Mouse (Mus musculus): ENCODE results near the gene Nfasc. TPM values are rescaled to one million over a fixed set of nuclear protein-coding genes. Genes with fewer than 3 reads are reported as not detected.

Nfasc gene
- polyA plus RNA-seq, 1 experiment from 2014 or later: 26.9 TPM

- no peak overlapping the region for H3K9ac ChIP-seq (ENCODE audit: low read length)
- no peak overlapping the region for H3K27ac ChIP-seq (ENCODE audit: low read depth, low read length)
- no peaks in the 10 kb centered on the region for H3K27me3 ChIP-seq (replicated peaks; ENCODE audit: control insufficient read depth, insufficient read depth, low read length)
- no peak overlapping the region for H3K4me3 ChIP-seq (ENCODE audit: low read depth, low read length)
- no peak overlapping the region for H3K4me2 ChIP-seq (ENCODE audit: low read length)
- H3K36me3 ChIP-seq (ENCODE audit: control insufficient read depth, insufficient read depth, low read length): peaks cover 64% of the 10 kb centered on the region
- WGBS: 64% methylated on average over 7 of the region's 7 CpGs
- ATAC-seq (no peak), DNase-seq (ENCODE audit: low spot score) (no peak)
- H3K9me3 ChIP-seq (replicated peaks; ENCODE audit: control insufficient read depth, low read length): no peaks in the 10 kb centered on the region
- H3K4me1 ChIP-seq (ENCODE audit: control insufficient read depth, insufficient read depth, low read length): no peaks in the 10 kb centered on the region; the same call in 1 of the 2 replicates
Measured at GRCm38 (mm10) chr1:132626125-132626756, 115.4 kb downstream of the Nfasc start.

GRCm38 (mm10) chr1:132625034-132625433 is 116.6 kb downstream of the Nfasc start:
- no peak for ATAC-seq

GRCm38 (mm10) chr1:132624466-132624865 is 117.1 kb downstream of the Nfasc start:
- Histone ChIP-seq H3K9ac (ENCODE audit: low read length) (no peak overlapping the region), H3K27ac (ENCODE audit: low read depth, low read length) (no peak overlapping the region), H3K36me3 (ENCODE audit: control insufficient read depth, insufficient read depth, low read length) (peaks cover 59% of the 10 kb centered on the region), H3K27me3 (replicated peaks; ENCODE audit: control insufficient read depth, insufficient read depth, low read length) (no peaks in the 10 kb centered on the region), H3K9me3 (replicated peaks; ENCODE audit: control insufficient read depth, low read length) (no peaks in the 10 kb centered on the region), H3K4me2 (ENCODE audit: low read length) (no peak overlapping the region), H3K4me1 (ENCODE audit: control insufficient read depth, insufficient read depth, low read length) (no peaks in the 10 kb centered on the region; the same call in 1 of the 2 replicates), H3K4me3 (ENCODE audit: low read depth, low read length) (no peak overlapping the region)
- DNase-seq (ENCODE audit: low spot score) (no peak), ATAC-seq (no peak)
- WGBS: 68% methylated on average over 1 of the region's 1 CpGs

More at GRCm38 (mm10) chr1:132625034-132625433, 116.6 kb downstream of the Nfasc start:
- Histone ChIP-seq H3K9me3 (replicated peaks; ENCODE audit: control insufficient read depth, low read length) (no peaks in the 10 kb centered on the region), H3K27me3 (replicated peaks; ENCODE audit: control insufficient read depth, insufficient read depth, low read length) (no peaks in the 10 kb centered on the region), H3K36me3 (ENCODE audit: control insufficient read depth, insufficient read depth, low read length) (peaks cover 63% of the 10 kb centered on the region), H3K9ac (ENCODE audit: low read length) (no peak overlapping the region), H3K4me1 (ENCODE audit: control insufficient read depth, insufficient read depth, low read length) (no peaks in the 10 kb centered on the region; the same call in 1 of the 2 replicates), H3K27ac (ENCODE audit: low read depth, low read length) (no peak overlapping the region), H3K4me3 (ENCODE audit: low read depth, low read length) (no peak overlapping the region), H3K4me2 (ENCODE audit: low read length) (no peak overlapping the region)
- 89% methylated on average over 6 of the region's 6 CpGs for WGBS
- no peak for DNase-seq (ENCODE audit: low spot score)

- ATAC-seq (no peak), DNase-seq (ENCODE audit: low spot score) (no peak)
- H3K9ac ChIP-seq (ENCODE audit: low read length): no peak overlapping the region
- H3K9me3 ChIP-seq (replicated peaks; ENCODE audit: control insufficient read depth, low read length): no peaks in the 10 kb centered on the region
- H3K36me3 ChIP-seq (ENCODE audit: control insufficient read depth, insufficient read depth, low read length): peaks cover 59% of the 10 kb centered on the region
- no peaks in the 10 kb centered on the region for H3K27me3 ChIP-seq (replicated peaks; ENCODE audit: control insufficient read depth, insufficient read depth, low read length)
- H3K4me1 ChIP-seq (ENCODE audit: control insufficient read depth, insufficient read depth, low read length): no peaks in the 10 kb centered on the region; the same call in 1 of the 2 replicates
- WGBS: 70% methylated on average over 14 of the region's 14 CpGs
- no peak overlapping the region for H3K27ac ChIP-seq (ENCODE audit: low read depth, low read length)
- no peak overlapping the region for H3K4me3 ChIP-seq (ENCODE audit: low read depth, low read length)
- no peak overlapping the region for H3K4me2 ChIP-seq (ENCODE audit: low read length)
Measured at GRCm38 (mm10) chr1:132623641-132624336, 117.8 kb downstream of the Nfasc start.

GRCm38 (mm10) chr1:132612066-132612465 is 129.5 kb downstream of the Nfasc start:
- Histone ChIP-seq H3K9ac (ENCODE audit: low read length) (no peak overlapping the region), H3K27ac (ENCODE audit: low read depth, low read length) (no peak overlapping the region), H3K4me2 (ENCODE audit: low read length) (no peak overlapping the region), H3K4me1 (ENCODE audit: control insufficient read depth, insufficient read depth, low read length) (no peaks in the 10 kb centered on the region), H3K4me3 (ENCODE audit: low read depth, low read length) (no peak overlapping the region), H3K9me3 (replicated peaks; ENCODE audit: control insufficient read depth, low read length) (no peaks in the 10 kb centered on the region), H3K36me3 (ENCODE audit: control insufficient read depth, insufficient read depth, low read length) (peaks cover 45% of the 10 kb centered on the region), H3K27me3 (replicated peaks; ENCODE audit: control insufficient read depth, insufficient read depth, low read length) (no peaks in the 10 kb centered on the region)
- no peak for DNase-seq (ENCODE audit: low spot score)
- ATAC-seq: no peak
- 85% methylated on average over 4 of the region's 4 CpGs for WGBS

GRCm38 (mm10) chr1:132609048-132609634 is 132.5 kb downstream of the Nfasc start:
- Histone ChIP-seq H3K9ac (ENCODE audit: low read length) (no peak overlapping the region), H3K36me3 (ENCODE audit: control insufficient read depth, insufficient read depth, low read length) (peaks cover 68% of the 10 kb centered on the region), H3K4me3 (ENCODE audit: low read depth, low read length) (no peak overlapping the region), H3K4me1 (ENCODE audit: control insufficient read depth, insufficient read depth, low read length) (no peaks in the 10 kb centered on the region), H3K27ac (ENCODE audit: low read depth, low read length) (no peak overlapping the region), H3K9me3 (replicated peaks; ENCODE audit: control insufficient read depth, low read length) (no peaks in the 10 kb centered on the region), H3K4me2 (ENCODE audit: low read length) (no peak overlapping the region), H3K27me3 (replicated peaks; ENCODE audit: control insufficient read depth, insufficient read depth, low read length) (no peaks in the 10 kb centered on the region)
- DNase-seq (ENCODE audit: low spot score) (peak; percentile 73), ATAC-seq (peak; percentile 60; the same call in 1 of the 2 replicates)
- WGBS: 41% methylated on average over 4 of the region's 4 CpGs

- peaks cover 95% of the 10 kb centered on the region for H3K36me3 ChIP-seq (ENCODE audit: control insufficient read depth, insufficient read depth, low read length)
- H3K4me2 ChIP-seq (ENCODE audit: low read length): no peak overlapping the region
- no peak overlapping the region for H3K9ac ChIP-seq (ENCODE audit: low read length)
- peak; percentile 58 for ATAC-seq
- no peak overlapping the region for H3K27ac ChIP-seq (ENCODE audit: low read depth, low read length)
- WGBS: 49% methylated on average over 8 of the region's 8 CpGs
- H3K4me1 ChIP-seq (ENCODE audit: control insufficient read depth, insufficient read depth, low read length): no peaks in the 10 kb centered on the region
- no peaks in the 10 kb centered on the region for H3K9me3 ChIP-seq (replicated peaks; ENCODE audit: control insufficient read depth, low read length)
- H3K27me3 ChIP-seq (replicated peaks; ENCODE audit: control insufficient read depth, insufficient read depth, low read length): no peaks in the 10 kb centered on the region
- no peak overlapping the region for H3K4me3 ChIP-seq (ENCODE audit: low read depth, low read length)
- no peak for DNase-seq (ENCODE audit: low spot score)
Measured at GRCm38 (mm10) chr1:132602161-132602560, 139.4 kb downstream of the Nfasc start.

GRCm38 (mm10) chr1:132598024-132598423 is 143.6 kb downstream of the Nfasc start:
- Histone ChIP-seq H3K4me1 (ENCODE audit: control insufficient read depth, insufficient read depth, low read length) (no peaks in the 10 kb centered on the region), H3K9ac (ENCODE audit: low read length) (no peak overlapping the region), H3K4me2 (ENCODE audit: low read length) (no peak overlapping the region), H3K36me3 (ENCODE audit: control insufficient read depth, insufficient read depth, low read length) (peaks cover 66% of the 10 kb centered on the region), H3K4me3 (ENCODE audit: low read depth, low read length) (no peak overlapping the region), H3K27me3 (replicated peaks; ENCODE audit: control insufficient read depth, insufficient read depth, low read length) (no peaks in the 10 kb centered on the region), H3K27ac (ENCODE audit: low read depth, low read length) (no peak overlapping the region), H3K9me3 (replicated peaks; ENCODE audit: control insufficient read depth, low read length) (no peaks in the 10 kb centered on the region)
- DNase-seq (ENCODE audit: low spot score) (no peak), ATAC-seq (no peak)
- 90% methylated on average over 5 of the region's 5 CpGs for WGBS

- Histone ChIP-seq H3K36me3 (ENCODE audit: control insufficient read depth, insufficient read depth, low read length) (peaks cover 45% of the 10 kb centered on the region), H3K27me3 (replicated peaks; ENCODE audit: control insufficient read depth, insufficient read depth, low read length) (no peaks in the 10 kb centered on the region), H3K4me2 (ENCODE audit: low read length) (no peak overlapping the region), H3K4me1 (ENCODE audit: control insufficient read depth, insufficient read depth, low read length) (no peaks in the 10 kb centered on the region), H3K9me3 (replicated peaks; ENCODE audit: control insufficient read depth, low read length) (no peaks in the 10 kb centered on the region), H3K4me3 (ENCODE audit: low read depth, low read length) (no peak overlapping the region), H3K9ac (ENCODE audit: low read length) (no peak overlapping the region), H3K27ac (ENCODE audit: low read depth, low read length) (no peak overlapping the region)
- ATAC-seq: no peak
- DNase-seq (ENCODE audit: low spot score): no peak
- 61% methylated on average over 6 of the region's 6 CpGs for WGBS
Measured at GRCm38 (mm10) chr1:132595741-132596140, 145.9 kb downstream of the Nfasc start.
